Mouse (Mus musculus) adrenal gland, adult 18-20 months (tissue): ENCODE measurements around the gene Son. TPM values are rescaled to one million over a fixed set of nuclear protein-coding genes. Genes with fewer than 3 reads are reported as not detected.

Experiments used
- total RNA-seq, 2 experiments: library from RNA; stranded (reverse); gene quantifications; 1 replicate in 1 of 2; 2 replicates in 1 of 2; pipeline ENCODE4 v1.2.3; 2021

Gene Son
- total RNA-seq, 2 experiments from 2014 or later = 215 to 253 TPM

Other genes starting within 250 kb of the Son start
- 100 to 1,000 TPM; 176 to 268 TPM for gene Il10rb, start 241.3 kb upstream of the Son start, total RNA-seq
- 10 to 100 TPM; 53.5 to 55.4 TPM for gene Ifnar1, start 162.3 kb upstream of the Son start, total RNA-seq
- 10 to 100 TPM; 20.2 to 27.6 TPM for gene Ifngr2, start 100.4 kb upstream of the Son start, total RNA-seq
- gene Tmem50b, start 49.7 kb upstream of the Son start, total RNA-seq = 10 to 100 TPM; 60.2 to 73.8 TPM
- gene Dnajc28, start 28.5 kb upstream of the Son start, total RNA-seq = 10 to 100 TPM; 10.4 to 10.8 TPM
- gene Gart, start 554 bp upstream of the Son start, total RNA-seq = 100 to 1,000 TPM in 1 of 2 experiments, 10 to 100 TPM in 1; 86.9 to 108 TPM
- 1 to 10 TPM; 7.5 to 7.8 TPM for gene Donson, start 41.3 kb downstream of the Son start, total RNA-seq
- 10 to 100 TPM; 45.9 TPM for gene Cryzl1, start 81.5 kb downstream of the Son start, total RNA-seq
- 10 to 100 TPM; 36.5 to 49.3 TPM for gene Itsn1, start 81.8 kb downstream of the Son start, total RNA-seq